Mouse (Mus musculus): ENCODE measurements around the gene Unc13a.
"Not testable (repeated sequence)": the region's sequence is repeated elsewhere in the genome, so short reads cannot be mapped to it uniquely, and the experiment has no call there.

Unc13a gene

DNA sequence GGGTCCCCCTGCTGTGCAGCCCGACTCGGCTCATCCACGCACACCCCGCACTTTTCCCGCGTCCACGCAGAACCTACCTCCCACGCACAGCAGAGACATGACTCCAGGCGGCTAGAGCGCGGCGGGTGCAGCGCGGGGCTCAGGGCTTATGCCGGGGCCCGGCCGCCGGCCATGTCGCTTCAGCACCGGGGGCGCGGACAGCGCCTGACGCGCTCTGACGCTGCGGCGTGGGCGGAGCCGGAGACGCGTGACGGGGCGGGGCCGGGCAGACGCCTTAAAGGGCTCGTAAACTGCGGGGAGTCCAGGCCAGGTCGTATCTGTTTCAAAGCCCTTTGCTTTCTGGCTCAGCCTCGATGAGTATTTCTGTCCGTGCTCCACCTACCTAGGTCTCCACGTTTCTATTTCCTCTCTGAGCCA is at the start of gene Unc13a:
Unc13a (minus strand) TSS at position 209 of the 417 bp plus-strand sequence.
- DNase-seq (ENCODE audit: low spot score in 2 of 2): peak; percentile 83 to 88

GRCm38 (mm10) chr8:71719928-71720457 is 48.4 kb upstream of the Unc13a start:
- DNase-seq (ENCODE audit: low spot score in 2 of 2): no peak

DNA sequence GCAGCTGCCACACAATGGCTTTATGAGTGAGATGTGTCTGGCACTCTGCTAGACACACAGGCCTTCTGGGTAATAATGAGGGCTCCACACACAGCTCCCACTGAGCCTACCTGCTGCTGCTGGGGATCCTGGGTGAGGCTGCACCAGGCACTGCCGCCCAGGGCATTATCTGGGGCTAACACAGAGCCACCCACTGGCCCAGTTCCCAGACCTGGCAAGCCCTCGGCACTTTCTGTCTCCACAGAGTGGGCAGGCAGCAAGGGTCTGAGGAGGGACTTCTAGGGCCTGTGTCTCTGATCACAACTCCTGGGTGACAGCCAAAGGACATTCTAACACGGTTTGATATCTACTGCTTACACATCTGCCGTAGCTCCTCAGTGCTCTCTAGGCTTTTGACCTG is 47.7 kb upstream of the Unc13a start:
- no peak for DNase-seq (ENCODE audit: low spot score in 2 of 2)

GRCm38 (mm10) chr8:71718252-71718651 is 46.7 kb upstream of the Unc13a start:
- DNase-seq (ENCODE audit: low spot score in 2 of 2): no peak

DNA sequence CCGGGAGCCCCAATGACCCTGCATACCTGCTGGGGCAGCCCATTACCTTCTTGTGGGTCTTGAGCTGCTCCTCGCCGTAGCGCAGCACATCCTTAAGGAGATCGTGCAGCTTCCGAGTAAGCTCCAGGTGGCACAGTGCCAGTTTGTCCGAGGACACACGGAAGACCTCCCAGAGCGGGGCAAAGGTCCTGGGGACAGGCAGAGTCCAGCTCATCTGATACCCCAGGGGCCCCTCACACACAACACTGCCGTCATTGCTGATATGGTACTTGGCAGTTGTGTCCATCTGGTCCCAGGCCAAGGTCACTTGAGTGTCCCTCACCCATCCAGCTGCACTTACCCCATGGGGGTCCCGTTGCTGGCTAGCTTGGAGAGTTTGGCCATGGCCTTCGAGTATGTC is 45.5 kb upstream of the Unc13a start:
- no peak for DNase-seq (ENCODE audit: low spot score in 2 of 2)

- no peak for DNase-seq (ENCODE audit: low spot score in 2 of 2)
Measured at GRCm38 (mm10) chr8:71716561-71717053, 45.0 kb upstream of the Unc13a start.

GRCm38 (mm10) chr8:71715531-71715930 is 44.0 kb upstream of the Unc13a start:
- no peak for DNase-seq (ENCODE audit: low spot score in 2 of 2)

DNA sequence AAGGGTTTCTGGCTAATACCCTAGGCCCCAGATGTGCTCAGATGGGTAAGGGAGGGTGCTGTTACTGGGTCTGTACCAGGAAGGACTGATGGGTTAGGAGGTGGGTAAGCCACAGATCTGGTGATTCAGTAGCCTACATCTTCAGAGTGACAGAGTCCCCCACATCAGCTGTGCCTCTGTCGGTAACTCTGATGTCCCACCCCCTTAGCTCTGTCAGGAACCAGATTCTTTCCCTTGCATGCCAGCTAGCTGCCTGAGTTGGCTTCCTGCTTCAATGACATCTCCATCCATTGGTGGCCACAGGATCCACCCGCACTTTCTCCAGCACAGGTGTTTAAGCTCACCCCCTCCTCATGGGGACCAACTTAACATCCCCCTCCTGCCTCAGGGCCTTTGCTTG is 40.0 kb upstream of the Unc13a start:
- DNase-seq (ENCODE audit: low spot score in 2 of 2): no peak

DNA sequence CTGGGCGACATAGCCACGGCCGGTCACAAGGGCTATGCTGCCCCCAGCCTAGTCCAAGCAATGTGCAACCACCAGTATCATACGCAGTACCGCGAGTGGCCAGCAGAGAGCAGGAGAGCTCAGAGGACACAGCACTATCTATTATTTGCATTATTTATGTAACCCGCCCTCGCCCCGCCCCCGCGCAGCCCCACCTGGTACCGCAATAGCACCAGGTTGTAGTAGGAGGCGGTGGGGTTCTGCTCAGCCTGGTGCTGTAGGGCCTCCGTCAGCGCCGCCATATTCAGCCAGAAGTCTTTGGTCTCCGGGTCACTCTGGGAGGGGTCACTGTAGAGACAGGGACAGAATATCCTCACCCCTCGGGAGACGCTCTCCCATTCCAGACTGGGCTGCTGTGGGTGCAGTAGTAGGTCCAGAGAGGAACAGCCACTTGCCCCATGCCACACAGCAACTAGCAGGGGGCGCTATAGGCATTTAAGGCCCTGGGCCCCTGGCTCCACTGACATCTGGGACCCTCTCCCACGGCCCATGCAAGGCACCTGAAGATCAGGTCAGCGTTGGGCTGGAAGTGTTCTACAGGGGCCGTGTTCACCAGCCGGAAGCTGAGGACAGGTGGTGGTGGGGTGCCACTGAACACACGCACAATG is 38.4 kb upstream of the Unc13a start:
- DNase-seq (ENCODE audit: low spot score in 2 of 2): peak; percentile 71 to 78

DNA sequence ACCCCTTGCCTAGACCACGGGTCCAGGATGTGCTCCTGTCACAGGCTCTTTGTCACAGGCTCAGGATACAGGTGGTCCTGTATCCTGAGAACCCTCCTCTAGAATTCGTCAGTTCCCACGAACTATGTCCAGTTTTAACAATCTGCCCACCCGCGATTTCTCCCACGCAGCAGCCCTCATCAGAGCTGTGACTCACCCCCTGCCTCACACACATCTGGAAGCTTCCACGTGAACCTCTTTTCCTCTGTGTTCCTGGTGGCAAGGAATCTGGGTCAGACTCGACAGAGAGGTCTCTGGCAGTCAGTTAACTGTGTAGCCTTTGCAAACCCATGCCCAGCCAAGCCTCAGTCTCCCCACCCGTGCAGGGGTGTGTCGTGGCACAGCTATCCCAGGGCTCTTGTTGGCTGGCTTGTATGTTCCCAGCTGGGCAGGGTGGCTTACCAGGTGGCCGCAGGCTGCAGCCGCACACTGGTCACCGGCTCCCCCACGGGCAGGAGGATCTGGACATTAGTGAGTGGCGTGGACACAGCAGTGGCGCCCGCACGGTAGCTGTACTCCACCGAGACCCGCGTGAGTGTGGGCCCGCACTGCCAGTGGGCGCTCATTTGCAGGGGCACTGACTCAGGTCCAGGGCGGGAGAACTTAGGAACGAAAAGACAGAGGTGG is 37.7 kb upstream of the Unc13a start:
- no peak for DNase-seq (ENCODE audit: low spot score in 2 of 2)

DNA sequence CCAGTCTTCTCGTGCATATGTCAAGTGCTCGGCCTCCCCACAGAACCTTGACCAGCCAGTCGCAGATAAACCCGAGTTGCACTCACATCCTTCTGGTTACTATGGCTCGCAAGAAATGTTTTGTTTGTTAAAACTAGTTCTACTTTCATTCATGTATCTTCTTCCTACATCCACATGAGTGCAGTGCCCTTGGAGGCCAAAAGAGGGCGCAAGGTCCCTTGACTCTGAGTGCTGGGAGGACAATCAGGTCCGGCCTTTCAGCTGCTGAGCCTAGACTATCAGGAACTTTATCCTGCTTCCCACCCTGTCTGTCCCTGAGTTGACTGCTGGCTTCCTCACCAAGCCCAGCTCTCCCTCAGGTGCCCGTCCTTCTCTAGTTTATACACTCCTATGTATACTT is 36.3 kb upstream of the Unc13a start:
- DNase-seq (ENCODE audit: low spot score in 2 of 2): no peak

- DNase-seq (ENCODE audit: low spot score in 2 of 2): not testable (repeated sequence)
Measured at GRCm38 (mm10) chr8:71703400-71703799, 31.8 kb upstream of the Unc13a start.

GRCm38 (mm10) chr8:71702923-71703322 is 31.4 kb upstream of the Unc13a start:
- DNase-seq (ENCODE audit: low spot score in 2 of 2): no peak

DNA sequence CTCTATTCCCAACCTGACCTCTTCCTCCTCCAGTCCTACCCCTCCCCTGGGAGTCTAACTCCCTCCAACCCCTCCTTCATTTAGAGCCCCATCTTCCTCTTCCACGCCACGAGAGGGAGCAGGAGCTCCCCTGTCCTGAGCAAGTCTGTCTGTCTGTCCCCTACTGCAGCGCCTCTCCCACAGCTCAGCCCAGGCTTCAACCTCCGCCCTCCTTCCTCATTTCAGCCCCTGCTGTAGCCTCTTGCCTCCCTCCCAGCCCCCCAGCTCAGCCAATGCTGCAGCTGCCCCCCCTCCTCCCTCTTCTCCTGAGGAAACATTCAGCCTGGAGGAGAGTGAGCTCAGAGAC is 30.5 kb upstream of the Unc13a start:
- no peak for DNase-seq (ENCODE audit: low spot score in 2 of 2)

DNA sequence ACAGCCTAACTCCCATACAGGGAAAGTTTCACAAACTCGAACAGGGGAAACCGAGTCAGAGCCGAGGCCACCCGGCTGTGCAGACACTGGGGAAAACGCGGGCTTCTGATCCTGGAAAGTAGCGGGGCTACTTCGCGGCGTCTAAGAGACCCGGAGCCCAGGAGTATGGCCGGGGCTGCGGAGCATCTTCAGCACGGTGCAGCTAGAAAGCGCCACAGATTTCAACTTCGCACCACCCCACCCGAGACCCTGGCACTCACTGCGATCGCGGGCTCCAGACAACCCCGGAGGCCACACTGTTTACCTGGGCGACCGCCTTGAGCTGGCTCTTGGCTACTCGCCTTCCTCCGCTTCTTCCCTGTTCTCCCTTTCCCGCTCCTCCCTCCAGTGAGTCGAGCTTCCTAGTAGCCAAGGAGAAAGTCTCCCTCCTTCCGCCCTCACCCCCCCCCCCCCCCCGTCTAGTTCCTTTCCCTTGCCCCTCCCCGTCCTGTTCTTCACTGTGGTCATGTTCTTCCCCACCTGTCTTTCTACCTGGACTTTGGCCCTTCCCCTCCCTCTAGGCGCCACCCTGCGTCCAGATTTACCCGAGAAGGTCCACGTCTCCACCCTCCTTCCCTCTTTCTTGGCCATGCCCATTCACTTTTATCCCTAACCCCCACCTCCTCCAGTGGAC is 30.0 kb upstream of the Unc13a start, which contains the start of gene B3gnt3:
B3gnt3 (minus strand) TSS at position 376 of the 673 bp plus-strand sequence.
- no peak for DNase-seq (ENCODE audit: low spot score in 2 of 2)

DNA sequence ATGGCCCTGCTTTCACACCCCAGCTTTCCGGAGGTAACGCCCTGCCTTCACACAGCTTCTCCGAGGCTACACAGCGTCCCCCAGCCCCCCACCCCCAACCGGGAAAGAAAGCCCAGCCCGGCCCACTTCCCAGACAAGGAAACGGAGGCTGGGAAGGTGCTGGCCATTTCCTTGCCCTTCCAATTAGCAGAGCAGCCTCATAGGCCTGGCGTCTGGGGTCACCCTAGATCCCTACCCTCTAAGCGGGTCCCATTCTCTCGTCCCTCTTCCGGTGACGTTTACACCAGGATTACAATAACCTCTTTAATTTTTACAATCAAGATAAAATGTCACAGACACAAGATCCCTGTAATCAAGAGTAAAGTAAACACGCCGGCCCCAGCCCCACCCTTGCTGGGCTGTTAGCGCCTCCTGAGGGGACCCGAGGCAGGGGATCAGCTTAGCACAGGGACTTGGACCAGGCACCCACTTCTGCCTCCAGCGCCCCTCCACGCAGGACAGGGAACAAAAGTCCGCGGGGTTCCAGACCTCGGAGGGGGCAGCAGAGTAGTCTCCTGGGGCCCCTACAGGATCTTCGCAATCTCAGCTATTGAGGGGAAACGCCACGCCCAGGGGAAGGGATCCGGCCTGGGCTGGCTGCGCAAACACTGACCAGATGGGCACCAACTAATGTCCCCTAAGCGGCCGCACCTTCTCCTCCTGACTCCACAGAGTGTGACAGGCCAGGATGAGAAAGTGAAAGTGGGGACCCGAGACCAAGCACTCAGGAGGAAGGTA is 29.1 kb upstream of the Unc13a start:
- DNase-seq (ENCODE audit: low spot score in 2 of 2): no peak

DNA sequence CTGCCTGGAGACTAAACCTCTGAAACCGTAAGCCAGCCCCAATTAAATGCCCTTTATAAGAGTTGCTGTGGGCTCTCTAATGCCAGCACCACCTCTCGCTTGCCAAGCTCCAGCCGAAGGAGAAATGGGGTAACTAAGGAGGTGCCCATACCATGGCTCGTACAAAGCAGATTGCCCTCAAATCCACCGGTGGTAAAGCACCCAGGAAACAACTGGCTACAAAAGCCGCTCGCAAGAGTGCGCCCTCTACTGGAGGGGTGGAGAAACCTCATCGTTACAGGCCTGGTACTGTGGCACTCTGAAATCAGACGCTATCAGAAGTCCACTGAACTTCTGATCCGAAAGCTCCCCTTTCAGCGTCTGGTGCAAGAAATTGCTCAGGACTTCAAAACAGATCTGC is 23.9 kb upstream of the Unc13a start:
- DNase-seq (ENCODE audit: low spot score in 2 of 2): not testable (repeated sequence)

DNA sequence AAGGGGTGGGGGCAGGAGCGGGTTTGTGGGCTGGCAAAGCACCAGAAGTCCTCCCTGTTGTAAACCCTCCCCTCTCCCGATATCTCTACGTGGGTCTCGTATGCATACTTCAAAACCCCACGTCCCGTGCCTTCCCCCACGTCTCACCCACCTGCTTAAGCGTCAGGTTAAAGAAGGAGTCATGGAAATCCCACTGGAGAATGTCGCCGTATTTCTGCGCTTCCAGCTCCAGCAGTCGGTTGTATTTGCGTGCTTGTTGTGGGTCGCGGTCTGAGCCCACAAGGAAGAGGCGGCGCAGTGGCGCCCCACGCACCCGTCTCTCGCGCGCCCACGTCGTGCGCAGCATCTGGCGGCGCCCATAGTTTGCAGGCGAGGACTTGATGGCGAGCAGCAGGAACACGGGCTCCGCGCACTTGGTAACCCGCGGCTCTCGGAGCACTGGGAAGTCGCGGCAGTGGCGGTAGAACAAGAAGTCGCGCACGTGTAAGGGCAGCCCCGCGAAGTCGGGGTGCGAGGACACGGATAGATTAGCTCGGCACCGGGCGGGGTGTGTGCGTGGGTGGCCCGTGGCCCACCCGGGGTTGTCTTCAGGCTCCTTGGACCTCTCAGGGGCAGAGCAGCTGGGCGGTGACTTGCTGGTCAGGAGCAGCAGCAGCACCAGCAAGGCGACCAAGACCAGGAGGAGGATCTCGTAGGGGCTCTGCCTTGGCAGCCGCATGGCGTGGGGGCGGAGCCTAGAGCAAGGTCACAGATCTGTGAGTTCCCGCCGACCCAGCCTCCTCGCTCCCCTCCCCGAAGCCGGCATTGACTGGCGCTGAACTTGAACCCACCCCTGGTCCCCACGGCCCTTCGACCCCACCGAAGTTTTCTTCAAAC is 21.8 kb upstream of the Unc13a start:
- DNase-seq (ENCODE audit: low spot score in 2 of 2): no peak

DNA sequence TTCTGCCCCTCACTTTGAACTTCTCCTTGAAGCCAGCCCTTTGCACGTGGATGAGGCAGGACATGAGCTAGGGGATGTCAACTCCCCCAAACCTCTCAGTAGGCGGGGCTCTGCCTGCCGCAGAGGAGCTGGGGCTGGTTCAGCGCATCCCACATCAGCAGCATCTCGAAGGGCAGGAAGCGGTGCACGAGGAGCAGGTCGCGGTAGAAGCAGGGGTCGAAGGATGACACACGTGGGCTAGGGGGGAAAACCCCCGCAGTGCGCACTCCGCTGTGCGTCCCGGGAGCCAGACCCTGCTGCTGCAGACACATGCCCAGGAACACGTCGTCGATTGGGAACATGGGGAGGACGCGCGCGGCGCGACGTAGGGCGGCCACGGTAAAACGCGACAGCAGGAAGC is 21.0 kb upstream of the Unc13a start:
- DNase-seq (ENCODE audit: low spot score in 2 of 2): no peak

DNA sequence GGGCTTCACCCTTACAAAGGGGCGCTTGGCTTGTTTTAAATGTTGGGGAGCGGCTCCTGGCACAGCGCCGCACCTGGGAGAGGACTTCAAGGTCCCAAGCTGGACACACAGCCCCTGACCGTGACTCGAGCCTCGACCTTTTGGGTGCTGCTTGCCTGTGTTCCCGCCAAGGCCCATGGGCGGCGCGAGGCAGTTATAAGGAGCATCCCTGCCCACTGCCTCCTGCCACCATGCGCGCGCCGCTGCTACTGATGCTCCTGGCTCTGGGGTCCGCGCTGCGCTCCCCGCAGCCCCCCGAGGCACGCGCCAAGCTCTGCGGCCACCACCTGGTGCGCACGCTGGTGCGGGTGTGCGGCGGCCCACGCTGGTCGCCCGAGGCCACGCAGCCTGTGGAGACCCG is 17.5 kb upstream of the Unc13a start, which contains the start of gene Insl3:
Insl3 (plus strand) TSS at position 187 of the 400 bp plus-strand sequence.
- DNase-seq (ENCODE audit: low spot score in 2 of 2): no peak

DNA sequence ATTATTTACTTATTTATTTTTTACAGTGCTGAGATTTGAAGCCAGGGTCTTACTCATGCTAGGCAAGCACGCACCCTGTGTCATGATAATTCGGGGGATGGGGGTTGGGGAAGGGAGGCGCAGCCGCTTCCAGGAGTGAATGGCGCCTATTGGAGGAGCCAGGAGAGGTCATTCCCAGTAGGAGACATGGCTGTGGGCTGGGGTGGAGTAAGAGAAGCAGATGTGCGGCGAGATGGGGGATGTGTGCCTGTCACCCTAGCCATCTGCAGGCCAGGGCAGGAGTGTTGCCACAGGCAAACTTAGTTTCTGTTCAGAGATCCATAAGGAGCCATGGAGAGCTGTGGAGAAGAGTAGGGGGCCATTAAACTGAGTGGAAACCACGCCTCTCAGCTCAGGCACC is 16.1 kb upstream of the Unc13a start:
- DNase-seq (ENCODE audit: low spot score in 2 of 2): no peak

Data from urinary bladder, postnatal 36 days (tissue).